Mouse (Mus musculus) mesoderm, embryonic 11.5 days (tissue): ENCODE data around the gene Zfp931.
"Not testable (repeated sequence)": the region's sequence is repeated elsewhere in the genome, so short reads cannot be mapped to it uniquely, and the experiment has no call there.

Source experiments
- DNase-seq: peaks from one replicate; pipeline ENCODE4 v3.0.0-alpha.2; 2012; ENCODE audit warnings: low read depth, low spot score

The Zfp931 gene

DNA sequence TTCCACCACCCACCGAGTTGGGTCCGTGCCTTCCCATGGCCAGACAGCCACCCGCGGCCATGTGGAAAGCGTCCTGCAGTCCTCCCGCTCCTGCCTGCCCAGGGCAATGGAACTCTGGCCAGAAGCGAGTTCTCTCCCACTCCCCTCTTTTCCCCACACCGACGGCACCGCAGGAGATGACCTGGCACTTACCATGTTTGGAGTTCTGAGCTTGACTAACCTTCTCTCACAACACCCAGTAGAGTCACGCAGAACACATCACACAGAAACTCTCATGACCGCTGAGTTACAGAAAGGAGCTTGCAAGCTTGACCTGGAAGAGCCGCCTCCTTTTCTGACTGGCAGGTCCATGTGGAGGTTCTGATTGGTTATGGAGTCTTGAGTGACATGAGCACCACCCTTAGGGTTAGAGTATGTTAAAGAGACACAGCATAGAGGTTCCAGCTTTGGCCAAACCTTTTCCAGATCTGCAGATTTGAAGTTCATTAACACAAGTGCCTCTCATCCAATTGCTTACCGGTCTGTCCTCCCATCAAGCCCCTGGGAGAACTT lies at the start of gene Zfp931:
Zfp931 (minus strand) TSS at position 311 of the 552 bp plus-strand sequence.
- DNase-seq: not testable (repeated sequence)

DNA sequence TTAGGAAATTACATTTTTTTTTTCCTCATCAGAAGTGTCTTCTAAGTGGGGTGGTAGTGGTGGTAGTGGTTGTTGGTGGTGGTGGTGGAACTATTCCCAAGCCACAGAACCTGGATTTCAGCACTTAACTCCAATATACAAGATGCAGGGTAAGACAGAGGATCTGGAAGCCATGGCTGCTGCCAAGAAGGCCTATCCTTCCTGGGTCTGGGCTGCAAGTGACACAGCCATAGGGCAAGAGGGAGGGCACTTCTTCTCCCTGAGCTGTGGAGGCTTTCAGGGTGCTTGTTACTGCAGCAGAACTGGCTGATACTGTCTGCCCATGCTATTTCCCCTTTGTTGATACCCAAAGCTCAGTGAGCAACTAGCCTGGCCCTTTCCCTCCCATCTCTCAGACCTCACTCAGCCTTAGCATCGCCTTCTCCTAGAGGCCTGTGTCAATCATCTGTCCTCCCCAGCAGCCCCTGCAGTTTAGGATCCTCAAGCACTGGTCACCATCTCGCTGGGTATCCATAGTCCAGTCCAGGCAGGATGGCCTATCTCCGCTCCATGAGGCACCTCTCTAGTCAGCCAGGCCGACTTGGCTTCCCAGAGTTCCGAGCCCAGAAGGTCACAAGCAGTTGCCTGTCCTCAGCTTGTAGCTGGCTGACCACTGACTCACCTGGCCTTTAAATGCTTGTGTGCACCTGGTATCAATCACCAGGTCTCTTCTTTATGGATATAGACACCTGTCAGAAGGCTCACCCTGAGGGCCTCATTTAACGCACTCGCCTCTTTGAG lies 48.0 kb upstream of the Zfp931 start:
- DNase-seq: no peak

DNA sequence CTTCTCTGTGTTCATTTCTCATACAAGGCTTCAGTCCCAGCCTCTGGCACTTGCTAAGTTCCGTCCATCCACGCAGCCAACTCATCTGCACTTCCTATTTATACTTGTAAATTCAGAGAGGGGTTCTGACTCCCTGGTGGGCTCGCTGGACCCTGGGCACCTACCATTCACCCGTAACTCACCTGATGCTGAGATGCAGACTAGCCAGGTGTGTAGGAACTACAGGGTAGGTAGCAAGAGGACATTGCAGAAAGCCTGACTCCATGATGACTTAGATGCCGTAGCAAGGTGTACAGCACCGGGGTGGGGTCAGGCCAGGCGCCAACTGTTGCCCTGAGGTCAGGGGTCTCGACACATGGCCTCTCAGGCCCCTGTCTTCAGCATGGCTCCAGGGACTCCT lies 47.2 kb upstream of the Zfp931 start:
- no peak for DNase-seq

GRCm38 (mm10) chr2:178123466-178123865 lies 45.2 kb upstream of the Zfp931 start:
- no peak for DNase-seq

- DNase-seq: peak; percentile 68
Measured at GRCm38 (mm10) chr2:178121946-178122665, 43.8 kb upstream of the Zfp931 start.

GRCm38 (mm10) chr2:178121375-178121688 lies 43.1 kb upstream of the Zfp931 start:
- no peak for DNase-seq

DNA sequence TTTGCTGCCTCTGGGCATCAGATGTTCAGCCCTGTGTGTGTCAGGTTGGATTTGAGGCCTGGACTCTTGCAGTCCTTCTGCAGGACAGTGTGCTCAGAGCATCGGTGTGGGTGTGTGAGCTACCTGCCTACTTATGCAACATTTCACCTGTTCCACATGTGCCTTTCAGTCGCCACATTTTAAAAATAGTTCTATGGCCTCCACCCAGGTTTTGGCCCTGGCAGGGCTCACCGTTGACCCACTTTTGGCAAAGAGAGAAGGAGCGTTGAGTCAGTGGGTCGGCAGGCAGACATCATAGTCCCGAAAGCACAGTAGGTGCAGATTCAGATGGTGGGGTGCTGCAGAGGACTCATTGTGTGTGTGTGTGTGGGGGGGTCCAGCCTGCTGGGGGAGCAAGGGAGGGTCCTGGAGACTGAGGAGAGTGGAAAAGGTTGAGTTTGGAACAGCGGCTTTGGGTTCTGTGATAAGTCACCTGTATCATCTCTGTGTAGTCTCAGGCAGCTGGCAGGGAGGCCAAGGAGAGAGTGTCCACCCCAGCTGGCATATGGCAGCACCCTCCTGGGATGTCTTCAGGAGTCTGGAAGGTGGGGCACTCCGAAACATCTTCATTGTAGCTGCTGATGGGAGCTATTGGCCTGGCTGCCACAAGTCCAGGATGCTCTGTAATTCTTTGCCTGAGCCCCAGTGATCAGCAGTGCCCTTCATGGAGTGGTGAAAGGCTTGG lies 42.5 kb upstream of the Zfp931 start:
- no peak for DNase-seq

- no peak for DNase-seq
Measured at GRCm38 (mm10) chr2:178120356-178120645, 42.0 kb upstream of the Zfp931 start.

GRCm38 (mm10) chr2:178119561-178120355 lies 41.5 kb upstream of the Zfp931 start:
- DNase-seq: no peak

GRCm38 (mm10) chr2:178118801-178119560 lies 40.7 kb upstream of the Zfp931 start, which contains the start of gene Phactr3:
TSS of gene Phactr3 (plus strand) at chr2:178118975.
- DNase-seq: no peak

- DNase-seq: peak; percentile 74
Measured at GRCm38 (mm10) chr2:178117946-178118345, 39.7 kb upstream of the Zfp931 start.

DNA sequence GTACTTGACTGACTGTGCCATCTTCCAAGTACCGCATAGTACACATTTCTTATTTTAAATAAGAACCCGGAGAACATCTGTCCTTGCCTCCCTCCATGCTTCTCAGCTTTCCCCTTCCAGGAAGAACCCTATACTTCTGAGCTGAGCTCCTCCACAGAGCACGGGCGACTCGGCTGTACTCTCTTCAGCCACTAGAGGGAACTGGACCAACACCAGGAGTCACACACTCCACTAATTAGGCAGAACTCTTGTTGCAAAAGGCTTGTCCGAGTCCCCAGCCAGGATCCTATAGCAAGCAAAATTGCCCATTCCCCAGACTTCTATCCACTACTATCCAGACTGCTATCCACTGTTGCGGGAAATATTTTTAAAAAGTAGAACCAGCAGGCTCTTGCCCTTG lies 23.7 kb upstream of the Zfp931 start:
- peak; percentile 62 for DNase-seq

- peak; percentile 57 for DNase-seq
Measured at GRCm38 (mm10) chr2:178098021-178098420, 19.7 kb upstream of the Zfp931 start.

DNA sequence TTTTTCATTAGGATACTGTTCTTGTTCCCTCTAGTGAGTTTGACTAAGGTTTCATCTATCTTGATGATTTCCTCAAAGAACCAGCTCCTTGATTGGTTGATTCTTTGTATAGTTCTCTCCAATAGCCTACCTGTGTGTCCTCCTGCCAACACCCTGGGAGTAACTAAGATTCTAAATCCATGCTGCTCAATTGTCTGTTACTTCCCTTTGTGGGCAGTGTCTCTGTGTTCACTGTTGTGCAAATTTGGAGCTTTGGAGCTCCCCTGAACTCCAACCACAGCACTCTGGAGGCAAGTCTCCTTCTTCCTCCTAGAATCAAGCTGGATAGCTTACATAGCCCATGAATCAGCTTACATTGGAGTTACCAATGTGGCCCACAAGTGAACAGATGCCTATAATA lies 11.3 kb upstream of the Zfp931 start:
- DNase-seq: no peak

GRCm38 (mm10) chr2:178058195-178058594 lies 20.1 kb downstream of the Zfp931 start:
- DNase-seq: peak; percentile 56

DNA sequence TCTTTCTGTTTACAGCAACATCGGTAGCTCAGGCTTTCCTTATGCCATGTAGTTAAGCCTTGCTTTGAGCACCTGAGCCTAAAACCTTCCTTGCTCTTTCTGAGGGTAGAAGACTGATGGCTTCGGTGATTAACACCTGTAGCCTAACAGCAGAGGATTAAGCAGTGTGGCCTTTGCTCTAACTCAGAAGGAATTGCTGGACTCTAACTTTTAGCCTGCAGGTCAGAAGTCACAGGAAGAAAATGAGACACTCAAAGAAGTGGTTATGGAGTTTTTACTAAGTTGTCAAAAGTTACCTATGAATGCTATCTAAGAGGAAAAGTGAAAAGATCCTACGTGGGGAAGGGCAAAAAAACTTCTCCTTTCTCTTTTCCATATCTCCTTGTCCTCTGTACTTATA lies 50.7 kb downstream of the Zfp931 start:
- not testable (repeated sequence) for DNase-seq

- not testable (repeated sequence) for DNase-seq
Measured at GRCm38 (mm10) chr2:178023861-178024260, 54.4 kb downstream of the Zfp931 start.

DNA sequence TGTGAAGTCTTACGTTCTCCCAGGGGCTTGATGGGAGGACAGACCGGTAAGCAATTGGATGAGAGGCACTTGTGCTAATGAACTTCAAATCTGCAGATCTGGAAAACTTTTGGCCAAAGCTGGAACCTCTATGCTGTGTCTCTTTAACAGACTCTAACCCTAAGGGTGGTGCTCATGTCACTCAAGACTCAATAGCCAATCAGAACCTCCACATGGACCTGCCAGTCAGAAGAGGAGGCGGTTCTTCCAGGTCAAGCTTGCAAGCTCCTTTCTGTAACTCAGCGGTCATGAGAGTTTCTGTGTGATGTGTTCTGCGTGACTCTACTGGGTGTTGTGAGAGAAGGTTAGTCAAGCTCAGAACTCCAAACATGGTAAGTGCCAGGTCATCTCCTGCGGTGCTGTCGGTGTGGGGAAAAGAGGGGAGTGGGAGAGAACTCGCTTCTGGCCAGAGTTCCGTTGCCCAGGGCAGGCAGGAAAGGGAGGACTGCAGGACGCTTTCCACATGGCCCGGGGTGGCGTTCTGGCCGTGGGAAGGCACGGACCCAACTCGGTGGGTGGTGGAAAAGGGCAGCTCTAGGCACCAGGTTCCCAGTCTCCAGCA lies 55.2 kb downstream of the Zfp931 start, which contains the start of gene Zfp971:
Zfp971 (plus strand) TSS at position 274 of the 601 bp plus-strand sequence.
- DNase-seq: peak; percentile 39

GRCm38 (mm10) chr2:178020773-178021172 lies 57.5 kb downstream of the Zfp931 start:
- not testable (repeated sequence) for DNase-seq

- DNase-seq: not testable (repeated sequence)
Measured at GRCm38 (mm10) chr2:178019486-178019885, 58.8 kb downstream of the Zfp931 start.
